Mouse (Mus musculus) testis, adult 2 months (tissue): Measurements from ENCODE around the gene Dusp16. TPM values are rescaled to one million over a fixed set of nuclear protein-coding genes. Genes with fewer than 3 reads are reported as not detected.

Experiments used
- H3K27ac ChIP-seq: fragments of 200-500 bp; 2 replicates; pipeline ENCODE4 v1.5.1; 2012; ENCODE audit warnings: low read depth, low read length; ENCODE audit not compliant: control insufficient read depth, insufficient read depth
- H3K27me3 ChIP-seq: fragments of 200-500 bp; 2 replicates; pipeline ENCODE4 v1.6.1; 2012; ENCODE audit warnings: mild to moderate bottlenecking, low read length, moderate library complexity; ENCODE audit not compliant: control insufficient read depth, insufficient read depth
- H3K36me3 ChIP-seq: fragments of 200-500 bp; 2 replicates; pipeline ENCODE4 v1.6.1; 2012; ENCODE audit warnings: mild to moderate bottlenecking, low read length; ENCODE audit not compliant: control insufficient read depth, insufficient read depth
- H3K4me1 ChIP-seq: fragments of 200-500 bp; 2 replicates; pipeline ENCODE4 v1.6.1; 2012; ENCODE audit warnings: low read length; ENCODE audit not compliant: control insufficient read depth, insufficient read depth
- H3K4me3 ChIP-seq: fragments of 200-500 bp; 2 replicates; pipeline ENCODE4 v1.5.1; 2012; ENCODE audit warnings: low read depth, mild to moderate bottlenecking, low read length, moderate library complexity, mixed read lengths; ENCODE audit not compliant: control insufficient read depth
- CTCF ChIP-seq: fragments of 200-500 bp; IDR thresholded peaks from 2 replicates; pipeline ENCODE4 v1.5.1; 2012; ENCODE audit warnings: low read depth, mild to moderate bottlenecking, inconsistent platforms, low read length, moderate library complexity; ENCODE audit not compliant: control insufficient read depth, insufficient read depth, insufficient replicate concordance
- POLR2A ChIP-seq: fragments of 200-500 bp; IDR thresholded peaks from 2 replicates; pipeline ENCODE4 v1.6.1; 2012; ENCODE audit warnings: low read depth, mild to moderate bottlenecking, inconsistent platforms, low read length, moderate library complexity; ENCODE audit not compliant: control insufficient read depth
- polyA plus RNA-seq: library from polyadenylated mRNA; depleted of rRNA; stranded (reverse); fragments of >200 nt; gene quantifications from 2 replicates; pipeline ENCODE4 v1.2.3, GENCODE M21; 2012

Dusp16 gene
- polyA plus RNA-seq, 1 experiment, result 11.0 TPM

DNA sequence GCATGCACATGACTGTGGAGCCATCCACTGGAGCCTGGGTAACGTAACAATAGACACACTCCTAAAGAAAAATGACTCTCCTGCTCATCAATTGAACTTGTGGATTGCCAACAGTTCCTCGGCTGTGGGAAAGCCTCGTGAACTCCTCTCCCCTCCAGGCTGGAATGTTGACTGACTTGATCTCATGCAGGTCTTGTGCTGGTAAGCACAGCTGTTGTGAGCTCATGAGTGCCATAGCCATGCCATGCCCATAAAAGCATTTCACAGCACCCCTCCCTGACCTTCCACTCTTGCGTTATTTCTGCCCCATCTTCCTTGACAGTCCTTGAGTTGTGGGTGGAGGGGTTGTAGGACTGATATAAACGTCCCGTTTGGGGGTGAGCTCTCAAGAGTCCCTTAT, 28.0 kb upstream of the Dusp16 start:
- no peaks in the 10 kb centered on the region for H3K36me3 ChIP-seq
- no peak for TF ChIP-seq CTCF
- TF ChIP-seq POLR2A, result no peak

GRCm38 (mm10) chr6:134819741-134820140, 27.3 kb upstream of the Dusp16 start:
- no peak overlapping the region for H3K4me3 ChIP-seq
- no peak overlapping the region for H3K27ac ChIP-seq
- TF ChIP-seq CTCF (no peak), POLR2A (no peak)
- H3K27me3 ChIP-seq, result no peaks in the 10 kb centered on the region
- no peaks in the 10 kb centered on the region for H3K4me1 ChIP-seq
- no peaks in the 10 kb centered on the region for H3K36me3 ChIP-seq

More for the DNA sequence above, 28.0 kb upstream of the Dusp16 start:
- Histone ChIP-seq H3K27me3 (no peaks in the 10 kb centered on the region), H3K4me1 (no peaks in the 10 kb centered on the region), H3K27ac (no peak overlapping the region), H3K4me3 (no peak overlapping the region)

DNA sequence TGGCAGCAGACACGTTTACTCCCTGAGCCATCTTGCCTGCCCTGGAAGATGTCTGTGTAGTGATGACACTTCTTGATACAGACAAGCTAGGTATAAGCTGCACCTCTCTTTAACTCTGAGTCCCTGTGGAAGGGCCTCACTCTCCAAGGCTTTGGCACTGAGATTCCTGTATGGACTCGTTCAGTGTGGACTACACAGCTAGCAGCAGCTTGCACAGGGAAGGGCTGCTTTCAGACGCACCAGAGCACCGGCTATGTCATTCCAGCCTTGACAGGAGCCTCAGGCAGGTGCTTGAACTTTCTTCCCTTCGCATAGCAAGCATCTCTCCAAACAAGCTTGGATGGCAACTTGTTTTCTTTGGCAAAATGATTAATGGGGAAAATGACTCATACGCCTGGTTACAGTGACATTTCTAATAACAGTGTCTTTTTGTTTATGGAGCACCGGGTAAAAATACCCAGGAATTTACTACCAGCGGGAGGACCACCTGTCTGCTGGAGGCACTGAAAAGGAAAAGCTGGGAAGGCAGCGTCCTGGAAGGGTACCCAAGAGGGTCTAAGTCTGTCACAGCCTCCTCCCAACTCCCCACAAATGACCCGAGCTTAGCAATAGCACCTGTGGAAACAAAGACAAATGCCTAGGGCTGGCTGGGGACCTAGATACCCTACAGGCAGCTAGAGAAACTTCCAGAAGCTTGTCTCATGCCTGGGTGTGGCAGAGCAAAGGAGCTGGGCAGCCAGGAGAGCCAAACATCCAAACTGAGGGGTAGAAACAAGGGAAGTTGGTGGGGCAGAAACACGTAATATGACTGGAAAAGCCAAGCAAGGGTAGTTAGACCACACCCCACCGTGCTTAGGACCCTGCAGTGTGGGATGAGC, 24.9 kb upstream of the Dusp16 start:
- no peak overlapping the region for H3K27ac ChIP-seq
- no peaks in the 10 kb centered on the region for H3K27me3 ChIP-seq
- TF ChIP-seq CTCF, result no peak
- no peak for TF ChIP-seq POLR2A
- H3K36me3 ChIP-seq, result no peaks in the 10 kb centered on the region
- H3K4me1 ChIP-seq, result no peaks in the 10 kb centered on the region
- no peak overlapping the region for H3K4me3 ChIP-seq

DNA sequence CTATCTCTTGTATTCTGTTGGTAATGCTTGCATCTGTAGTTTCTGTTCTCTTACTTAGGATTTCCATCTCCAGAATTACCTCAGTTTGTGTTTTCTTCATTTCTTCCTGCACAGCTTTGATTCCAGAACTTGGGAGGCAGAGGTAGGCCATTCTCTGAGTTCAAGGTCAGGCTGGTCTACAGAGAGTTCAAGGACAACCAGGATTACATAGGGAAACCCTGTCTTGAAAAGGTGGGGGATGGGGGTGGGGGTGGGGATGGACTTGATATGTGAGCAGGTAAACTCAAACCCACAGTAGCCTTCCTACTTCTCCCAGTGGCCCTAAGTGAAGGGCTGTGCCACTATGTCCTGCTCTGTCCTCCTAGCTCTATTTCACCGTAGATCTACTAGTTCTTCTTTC, 20.6 kb upstream of the Dusp16 start:
- Histone ChIP-seq H3K27me3 (no peaks in the 10 kb centered on the region), H3K36me3 (no peaks in the 10 kb centered on the region), H3K4me3 (no peak overlapping the region), H3K4me1 (no peaks in the 10 kb centered on the region), H3K27ac (no peak overlapping the region)
- TF ChIP-seq POLR2A, result no peak

GRCm38 (mm10) chr6:134807794-134808193, 15.4 kb upstream of the Dusp16 start:
- H3K36me3 ChIP-seq, result no peaks in the 10 kb centered on the region
- H3K4me1 ChIP-seq, result no peaks in the 10 kb centered on the region
- no peak overlapping the region for H3K27ac ChIP-seq
- no peaks in the 10 kb centered on the region for H3K27me3 ChIP-seq
- H3K4me3 ChIP-seq, result no peak overlapping the region
- TF ChIP-seq CTCF (no peak), POLR2A (no peak)

- Histone ChIP-seq H3K27me3 (no peaks in the 10 kb centered on the region), H3K4me3 (no peak overlapping the region), H3K36me3 (no peaks in the 10 kb centered on the region), H3K27ac (no peak overlapping the region), H3K4me1 (no peaks in the 10 kb centered on the region)
- TF ChIP-seq POLR2A (no peak), CTCF (no peak)
Measured at GRCm38 (mm10) chr6:134807091-134807490, 14.7 kb upstream of the Dusp16 start.

DNA sequence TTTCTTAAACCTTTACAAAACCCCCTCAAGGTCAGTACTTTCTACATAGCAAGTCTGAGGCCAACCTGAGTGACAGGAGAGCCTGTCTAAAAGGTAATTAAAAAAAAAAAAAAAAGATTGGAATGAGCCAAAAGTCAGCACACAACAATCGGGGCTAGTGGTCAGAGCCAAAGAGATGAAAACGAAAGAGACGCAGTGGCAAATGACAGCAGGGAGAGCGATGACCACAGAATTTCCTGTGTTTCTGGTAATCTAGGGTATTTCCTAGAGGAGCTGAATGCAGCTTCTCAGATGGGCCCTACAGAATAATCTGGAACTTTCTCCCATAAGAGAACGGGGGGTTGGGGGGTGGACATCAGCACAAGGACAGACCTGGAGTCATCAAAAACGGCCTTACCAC, 13.7 kb upstream of the Dusp16 start:
- H3K36me3 ChIP-seq, result no peaks in the 10 kb centered on the region
- H3K27ac ChIP-seq, result no peak overlapping the region
- H3K27me3 ChIP-seq, result no peaks in the 10 kb centered on the region
- H3K4me3 ChIP-seq, result no peak overlapping the region
- TF ChIP-seq CTCF (no peak), POLR2A (no peak)
- H3K4me1 ChIP-seq, result no peaks in the 10 kb centered on the region

DNA sequence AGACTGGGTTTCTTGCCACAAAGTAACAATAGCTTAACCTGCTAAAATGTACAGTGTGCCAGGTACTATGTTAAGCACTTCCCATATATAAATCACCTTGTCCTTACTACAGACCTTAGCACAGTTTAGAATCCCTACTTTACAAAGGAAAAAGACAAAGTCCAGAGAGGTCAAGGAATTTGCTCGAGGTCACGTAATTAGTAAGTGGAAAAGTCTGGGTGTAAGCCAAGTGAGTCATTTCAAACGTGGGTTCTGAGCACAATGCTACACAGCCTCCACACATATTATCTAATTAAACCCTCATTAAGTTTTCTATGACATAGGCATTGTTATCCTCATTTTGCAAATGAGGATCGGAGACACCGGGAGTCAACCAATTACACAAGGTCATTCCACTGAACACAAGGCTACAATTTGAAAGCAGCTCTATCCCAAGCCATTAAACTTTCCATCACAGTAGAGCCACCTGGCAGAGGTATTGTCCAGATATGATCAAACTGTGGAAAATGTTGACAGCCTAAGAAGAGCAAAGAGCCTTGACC, 12.4 kb upstream of the Dusp16 start:
- Histone ChIP-seq H3K4me3 (no peak overlapping the region), H3K36me3 (no peaks in the 10 kb centered on the region), H3K4me1 (no peaks in the 10 kb centered on the region), H3K27me3 (no peaks in the 10 kb centered on the region), H3K27ac (no peak overlapping the region)
- TF ChIP-seq CTCF (no peak), POLR2A (no peak)
